Mouse (Mus musculus) spleen, embryonic (tissue): Measurements from ENCODE around the gene Gm45844.
"Not testable (repeated sequence)": the region's sequence is repeated elsewhere in the genome, so short reads cannot be mapped to it uniquely, and the experiment has no call there.

Experiments
- CTCF ChIA-PET: fragments of 350-600 bp; sonication (Branson Sonifier 250); formaldehyde crosslinking; loops from one replicate; lab custom pipeline; 2022; lab: Charles Lee

Gm45844 gene

DNA sequence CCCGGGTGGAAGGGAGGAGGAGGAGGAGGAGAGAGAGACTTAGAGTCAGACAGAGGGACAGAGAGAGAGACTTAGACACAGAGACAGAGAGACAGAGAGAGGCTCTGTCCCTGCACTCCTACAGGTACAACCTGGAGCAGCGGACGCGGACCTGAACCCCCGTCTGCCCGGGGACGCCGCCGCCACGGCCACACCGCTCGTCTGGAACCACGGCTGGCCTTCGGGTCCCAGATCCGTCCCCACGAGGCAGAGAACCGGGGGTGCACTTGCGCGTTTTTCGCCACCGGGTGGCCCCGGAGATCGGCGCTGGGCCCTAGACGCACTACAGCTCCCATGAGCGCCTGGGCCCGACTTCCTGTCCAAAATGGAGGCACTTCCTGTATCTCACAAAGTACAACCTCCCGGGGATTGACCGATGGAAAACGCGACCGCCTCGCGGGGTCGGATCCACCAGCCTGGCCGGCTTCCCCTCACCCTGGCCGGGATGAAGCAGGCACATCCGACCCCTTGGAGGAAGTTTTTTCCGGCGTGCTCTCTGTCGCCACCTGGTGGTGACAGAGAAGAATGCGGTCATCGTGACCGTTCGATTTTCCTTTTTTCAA is at the start of gene Gm45844:
Gene Gm45844, minus strand, starts transcription at position 324 of the 602 bp plus-strand sequence.
- CTCF ChIA-PET = not testable (repeated sequence)

- CTCF ChIA-PET = no interaction called here
These were observed 17.5 kb upstream of the Gm45844 start for GRCm38 (mm10) chr7:7295595-7295994.

GRCm38 (mm10) chr7:7281383-7281782 is 3.3 kb upstream of the Gm45844 start:
- CTCF ChIA-PET = interaction anchor here (0.6 to 1.2 kb wide), 2 partner anchors 13 kb away, joined by 3 read pairs; no protein-coding TSS in a partner anchor

GRCm38 (mm10) chr7:7277556-7277955 is 533 bp downstream of the Gm45844 start:
- CTCF ChIA-PET = not testable (repeated sequence)

- CTCF ChIA-PET = not testable (repeated sequence)
These were observed 30.9 kb downstream of the Gm45844 start, which contains the start of gene Vmn2r29 for GRCm38 (mm10) chr7:7247228-7247627. Gene Vmn2r29 (minus strand): TSS chr7:7247328.

DNA sequence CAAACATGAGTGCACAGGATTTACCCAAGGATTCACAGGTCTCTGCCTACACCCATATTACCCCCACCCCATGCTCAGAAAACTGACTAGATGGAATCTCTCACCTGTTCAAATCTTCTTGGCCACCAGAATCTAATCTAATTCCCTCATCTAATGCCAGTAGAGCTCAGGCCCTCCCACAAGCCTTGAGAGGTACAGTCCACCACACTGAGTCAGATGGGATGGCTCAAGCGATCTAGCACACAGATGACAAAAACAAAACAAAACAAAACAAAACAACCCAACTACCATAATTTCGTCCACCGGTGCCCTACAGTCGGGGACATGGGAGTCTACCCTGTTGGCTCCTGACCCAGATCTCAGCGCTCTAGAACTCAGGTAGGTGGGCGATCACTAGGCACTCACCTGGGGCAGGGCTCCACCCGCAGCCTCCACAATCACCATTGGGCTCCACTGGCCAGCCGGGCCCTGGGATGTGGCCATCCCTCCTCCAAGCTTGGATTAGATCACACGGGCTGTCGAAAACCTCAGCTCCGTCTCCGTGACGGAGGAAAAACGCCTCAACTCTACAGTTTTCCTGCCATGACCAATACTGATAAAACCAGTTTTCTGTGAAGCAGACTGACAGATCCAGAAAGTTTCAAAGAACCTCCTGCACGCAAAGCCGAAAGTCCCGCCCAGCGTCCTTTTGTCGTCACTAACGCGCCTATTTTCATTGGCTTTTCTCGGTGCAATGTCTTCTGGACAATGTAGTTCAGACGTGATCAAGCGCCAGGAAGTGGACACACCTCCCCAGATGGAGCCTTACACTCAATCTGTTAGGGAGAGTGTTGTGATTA is 68.6 kb downstream of the Gm45844 start, which contains the start of gene Zfp772:
Gene Zfp772, minus strand, starts transcription at position 686 of the 839 bp plus-strand sequence.
- CTCF ChIA-PET = not testable (repeated sequence)

DNA sequence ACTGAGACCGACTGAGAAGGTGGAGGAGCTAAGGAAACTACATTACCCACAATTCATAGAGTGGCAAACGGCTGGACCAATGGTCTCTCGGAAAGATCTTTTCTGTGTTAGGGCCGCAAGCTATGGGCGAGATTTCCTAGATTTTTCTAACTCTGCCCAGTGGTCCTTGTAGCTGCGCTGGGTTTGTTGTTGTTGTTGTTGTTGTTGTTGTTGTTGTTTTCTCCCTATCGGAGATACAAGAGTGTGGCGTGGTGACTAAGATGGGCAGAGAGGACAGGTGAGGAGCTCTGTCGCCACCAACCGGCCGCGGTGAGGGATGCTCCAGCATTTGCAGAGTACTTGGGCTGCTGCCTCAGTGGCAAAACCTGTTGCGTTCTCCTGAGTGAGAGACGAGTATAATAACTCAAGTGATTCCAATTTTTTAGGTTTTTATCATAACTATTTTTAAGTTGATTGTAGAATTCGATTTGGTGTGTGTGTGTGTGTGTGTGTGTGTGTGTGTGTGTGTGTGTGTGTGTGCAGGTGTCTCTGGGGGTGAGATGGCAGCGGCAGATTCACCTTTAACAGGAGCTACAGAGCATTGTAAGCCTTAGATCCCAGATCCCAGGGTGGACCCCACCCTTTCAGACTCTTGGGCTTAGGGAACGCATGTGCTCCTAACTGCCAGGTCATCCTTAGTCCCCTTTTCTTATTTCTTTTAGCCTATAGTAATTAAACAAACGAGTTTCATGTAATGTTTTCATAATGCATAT is 89.7 kb downstream of the Gm45844 start:
- CTCF ChIA-PET = interaction anchor here (0.7 to 1.3 kb wide), 3 partner anchors 14 to 270 kb away, joined by 3 to 4 read pairs (median 4); no protein-coding TSS in a partner anchor

DNA sequence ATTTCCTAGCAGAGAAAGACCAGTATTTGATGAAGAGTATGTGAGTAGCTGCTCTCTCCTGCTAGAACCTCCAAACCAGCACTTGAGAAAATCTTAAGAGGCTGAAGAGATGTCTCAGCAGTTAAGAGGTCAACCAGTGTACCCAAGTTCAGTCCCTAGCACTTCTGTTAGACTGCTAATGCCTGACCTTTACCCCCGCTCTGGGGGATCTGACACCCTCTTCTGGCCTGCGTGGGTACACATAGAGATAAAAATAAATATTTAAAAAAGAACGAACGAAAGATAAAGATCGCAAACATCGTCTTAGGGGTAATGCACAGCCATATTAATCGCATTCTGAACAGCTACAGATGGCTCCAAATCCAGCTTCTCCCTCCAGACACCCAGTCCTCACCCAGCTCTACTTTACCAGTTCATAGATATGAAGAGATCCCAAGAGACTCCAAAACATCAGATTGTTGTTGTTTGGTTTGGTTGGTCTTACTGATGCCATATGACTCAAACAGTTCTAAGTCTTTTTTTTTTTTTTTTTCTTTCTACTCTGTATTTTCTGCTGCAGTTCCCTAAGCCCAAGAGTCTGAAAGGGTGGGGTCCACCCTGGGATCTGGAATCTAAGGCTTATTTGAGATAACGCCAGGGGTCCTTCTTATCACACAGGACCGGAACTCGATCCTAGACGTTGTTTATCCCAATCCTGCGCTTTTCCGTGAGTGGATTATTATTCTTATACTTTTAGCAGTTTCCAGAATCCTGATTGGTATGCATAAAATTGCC is 90.5 kb downstream of the Gm45844 start:
- CTCF ChIA-PET = interaction anchor here (0.7 to 1.3 kb wide), 2 partner anchors 15 to 269 kb away, joined by 4 read pairs; no protein-coding TSS in a partner anchor

DNA sequence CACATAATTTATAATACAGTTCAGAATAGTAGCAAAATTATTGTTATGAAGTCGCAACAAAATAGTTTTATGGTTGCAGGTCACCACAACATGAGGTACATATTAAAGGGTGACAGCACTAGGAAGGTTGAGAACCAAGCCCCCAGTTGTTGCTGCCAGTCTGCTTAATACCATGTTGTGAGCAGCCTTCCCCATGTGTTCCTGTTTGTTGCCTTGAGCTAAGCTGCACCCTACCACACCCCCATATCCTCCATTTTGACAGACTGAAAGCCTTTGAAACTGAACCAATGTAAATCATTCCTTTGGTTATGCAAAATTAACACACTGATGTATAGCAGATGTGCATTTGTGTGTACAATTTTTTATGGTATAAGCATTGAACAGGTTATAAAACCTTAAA is 92.2 kb downstream of the Gm45844 start:
- CTCF ChIA-PET = interaction anchor here (0.6 kb wide), 1 partner anchor 113 kb away, joined by 7 read pairs; no protein-coding TSS in a partner anchor

- CTCF ChIA-PET = no interaction called here
These were observed 106.6 kb downstream of the Gm45844 start, which contains the start of gene Zfp418 for GRCm38 (mm10) chr7:7171227-7172147. Gene Zfp418 (plus strand): TSS chr7:7171330.
